Mouse (Mus musculus) fat pad, adult 2 months (tissue): Measurements from ENCODE around the gene Pfdn6.
"Not testable (repeated sequence)": the region's sequence is repeated elsewhere in the genome, so short reads cannot be mapped to it uniquely, and the experiment has no call there.

Source experiments
- DNase-seq: peaks from one replicate; pipeline ENCODE4 v3.0.0-alpha.2; 2011; ENCODE audit warnings: low read depth, low spot score; ENCODE audit errors: extremely low read depth

Pfdn6 gene

GRCm38 (mm10) chr17:33956336-33956735 lies 16.2 kb upstream of the Pfdn6 start:
- no peak for DNase-seq

GRCm38 (mm10) chr17:33955555-33956214 lies 15.5 kb upstream of the Pfdn6 start, which contains the start of the genes Vps52 and Rps18:
TSS of gene Vps52 (plus strand) at chr17:33955812.
TSS of gene Rps18 (minus strand) at chr17:33956001.
- DNase-seq = peak; percentile 85

- DNase-seq = no peak
Measured at GRCm38 (mm10) chr17:33954646-33955554, 14.8 kb upstream of the Pfdn6 start.

- DNase-seq = no peak
Measured at GRCm38 (mm10) chr17:33953961-33954565, 13.9 kb upstream of the Pfdn6 start.

GRCm38 (mm10) chr17:33953310-33953709 lies 13.2 kb upstream of the Pfdn6 start:
- DNase-seq = no peak

GRCm38 (mm10) chr17:33952879-33953278 lies 12.7 kb upstream of the Pfdn6 start:
- DNase-seq = no peak

GRCm38 (mm10) chr17:33952015-33952414 lies 11.9 kb upstream of the Pfdn6 start:
- not testable (repeated sequence) for DNase-seq

GRCm38 (mm10) chr17:33951021-33951946 lies 11.1 kb upstream of the Pfdn6 start, which contains the start of gene B3galt4:
TSS of gene B3galt4 (minus strand) at chr17:33951488.
- DNase-seq = no peak

- DNase-seq = no peak
Measured at GRCm38 (mm10) chr17:33950131-33950625, 10.0 kb upstream of the Pfdn6 start.

- no peak for DNase-seq
Measured at GRCm38 (mm10) chr17:33948905-33949537, 8.9 kb upstream of the Pfdn6 start.

GRCm38 (mm10) chr17:33948090-33948904 lies 8.2 kb upstream of the Pfdn6 start:
- DNase-seq = no peak

- no peak for DNase-seq
Measured at GRCm38 (mm10) chr17:33947430-33948089, 7.4 kb upstream of the Pfdn6 start.

- DNase-seq = no peak
Measured at GRCm38 (mm10) chr17:33943454-33943853, 3.3 kb upstream of the Pfdn6 start.

GRCm38 (mm10) chr17:33941381-33941780 lies 1.2 kb upstream of the Pfdn6 start:
- DNase-seq = no peak

GRCm38 (mm10) chr17:33940981-33941380 lies 838 bp upstream of the Pfdn6 start:
- DNase-seq = no peak

GRCm38 (mm10) chr17:33938783-33939182 lies 1.4 kb downstream of the Pfdn6 start:
- DNase-seq = no peak

- no peak for DNase-seq
Measured at GRCm38 (mm10) chr17:33936993-33937392, 3.1 kb downstream of the Pfdn6 start.

GRCm38 (mm10) chr17:33935422-33936055 lies 4.6 kb downstream of the Pfdn6 start:
- DNase-seq = no peak
